ENCODE assay signal across 24 mouse cellular contexts in genomic region chr11:88211824-88212582, GRCm38 (mm10). TPM values are rescaled to one million over a fixed set of nuclear protein-coding genes. Genes with fewer than 3 reads are reported as not detected.
DNase-seq lines count a peak whose midpoint lies in the region; ATAC-seq and TF ChIP-seq lines count a peak whose summit lies in the region.
"Had no signal": no experiment of that assay in that cellular context is flagged by ENCODE, and none has a peak within 500 bp of the region (broad histone marks: within the 10 kb centered on the region; RNA-seq: fewer than 3 reads in every experiment).

No protein-coding gene starts in this region.

- H3K9ac ChIP-seq in forebrain, postnatal 0 days, result no peak overlapping the region
- no peak overlapping the region for H3K9ac ChIP-seq in forebrain, embryonic 11.5 days (ENCODE audit: low read length)
- no peak overlapping the region for H3K9ac ChIP-seq in hindbrain, embryonic 15.5 days
- no peak overlapping the region for H3K9ac ChIP-seq in hindbrain, embryonic 11.5 days (ENCODE audit: low read depth, low read length)
- H3K9ac ChIP-seq in liver, postnatal 0 days (replicated peaks), result no peak overlapping the region
- no peak overlapping the region for H3K9ac ChIP-seq in MEL (ENCODE audit: control insufficient read depth, low read depth, low read length, poor library complexity, severe bottlenecking)
- H3K9ac ChIP-seq: forebrain, embryonic 12.5 days; hindbrain, embryonic 13.5 days; midbrain, embryonic 12.5 days; neural tube, embryonic 13.5 days had no signal

- no peak for TF ChIP-seq EP300 in liver, postnatal 0 days (IDR thresholded peaks at IDR 0.05; ENCODE audit: low read depth)
- TF ChIP-seq EP300 in MEL (IDR thresholded peaks at IDR 0.05; ENCODE audit: low read depth in 1 of 2, low read length in 2 of 2), result no peak

- TF ChIP-seq POLR2A in MEL (IDR thresholded peaks at IDR 0.05; ENCODE audit: control insufficient read depth in 1 of 2, insufficient read depth in 1 of 2, low read depth in 1 of 2, low read length in 2 of 2, poor library complexity in 1 of 2), result peak in 1 of 2 experiments; percentile 31; a peak in 1 of 4 replicates

- DNase-seq in forebrain, postnatal 0 days, result no peak
- DNase-seq in forebrain, embryonic 11.5 days (ENCODE audit: low spot score), result no peak
- DNase-seq in hindbrain, embryonic 11.5 days (ENCODE audit: low spot score), result no peak
- no peak for DNase-seq in liver, postnatal 0 days
- DNase-seq in liver, result no peak
- DNase-seq in MEL (ENCODE audit: low read depth, low spot score), result no peak
- DNase-seq: adrenal gland, postnatal 36 days; cerebellum, adult 18-20 months; cerebellum, postnatal 14 days; gastrocnemius, postnatal 10 days; heart, postnatal 10 days; kidney, adult 8-10 months; kidney, postnatal 14 days; layer of hippocampus, adult 9-11 months; lung, adult 2 months; lung, postnatal 36 days; thymus, postnatal 4 days had no signal

- H3K27me3 ChIP-seq in forebrain, postnatal 0 days (ENCODE audit: insufficient read depth, low read length), result no peaks in the 10 kb centered on the region
- H3K27me3 ChIP-seq in forebrain, embryonic 11.5 days (ENCODE audit: control insufficient read depth, insufficient read depth, low read length), result no peaks in the 10 kb centered on the region
- H3K27me3 ChIP-seq in hindbrain, embryonic 15.5 days, result no peaks in the 10 kb centered on the region
- no peaks in the 10 kb centered on the region for H3K27me3 ChIP-seq in hindbrain, embryonic 11.5 days (ENCODE audit: control insufficient read depth, insufficient read depth, low read length)
- H3K27me3 ChIP-seq in liver, postnatal 0 days (ENCODE audit: insufficient read depth, low read length), result no peaks in the 10 kb centered on the region; the same call in 1 of the 2 replicates
- H3K27me3 ChIP-seq in MEL (ENCODE audit: control insufficient read depth in 1 of 2, insufficient read depth in 2 of 2, low read length in 2 of 2), result peaks cover 0 to 2% of the 10 kb centered on the region in 2 experiments; a peak in 1 of 4 replicates
- H3K27me3 ChIP-seq: hindbrain, embryonic 13.5 days; midbrain, embryonic 12.5 days; neural tube, embryonic 13.5 days had no signal

- 0 out of 2 replicates have a peak, but pooled peaks have one; percentile 17 for TF ChIP-seq CTCF in forebrain, postnatal 0 days (IDR thresholded peaks at IDR 0.05; ENCODE audit: low read depth)
- TF ChIP-seq CTCF in liver, postnatal 0 days (IDR thresholded peaks at IDR 0.05; ENCODE audit: low read depth), result 0 out of 2 replicates have a peak, but pooled peaks have one; percentile 4
- no peak for TF ChIP-seq CTCF in MEL (IDR thresholded peaks at IDR 0.05 in 2 of 3, conservative IDR thresholded peaks at IDR 0.05 in 1 of 3; ENCODE audit: control insufficient read depth in 1 of 3, insufficient read depth in 1 of 3, low read depth in 2 of 3, low read length in 3 of 3, poor library complexity in 1 of 3, severe bottlenecking in 1 of 3)

- H3K27ac ChIP-seq in forebrain, postnatal 0 days (ENCODE audit: low read depth, low read length), result no peak overlapping the region
- no peak overlapping the region for H3K27ac ChIP-seq in forebrain, embryonic 11.5 days (ENCODE audit: low read depth, low read length)
- no peak overlapping the region for H3K27ac ChIP-seq in hindbrain, embryonic 15.5 days (replicated peaks)
- H3K27ac ChIP-seq in hindbrain, embryonic 11.5 days (ENCODE audit: low read depth, low read length), result no peak overlapping the region
- no peak overlapping the region for H3K27ac ChIP-seq in liver, postnatal 0 days (ENCODE audit: low read depth)
- no peak overlapping the region for H3K27ac ChIP-seq in MEL (ENCODE audit: control insufficient read depth, low read depth, low read length)
- H3K27ac ChIP-seq: forebrain, embryonic 12.5 days; hindbrain, embryonic 13.5 days; midbrain, embryonic 12.5 days; neural tube, embryonic 13.5 days had no signal

- H3K4me1 ChIP-seq in forebrain, postnatal 0 days (ENCODE audit: insufficient read depth), result no peaks in the 10 kb centered on the region
- H3K4me1 ChIP-seq in forebrain, embryonic 11.5 days (replicated peaks; ENCODE audit: control insufficient read depth, insufficient read depth, low read length), result peaks cover 7% of the 10 kb centered on the region
- peaks cover 24% of the 10 kb centered on the region for H3K4me1 ChIP-seq in hindbrain, embryonic 15.5 days (replicated peaks)
- H3K4me1 ChIP-seq in hindbrain, embryonic 11.5 days (replicated peaks; ENCODE audit: control insufficient read depth, insufficient read depth, low read length), result no peaks in the 10 kb centered on the region
- H3K4me1 ChIP-seq in liver, postnatal 0 days (ENCODE audit: insufficient read depth), result no peaks in the 10 kb centered on the region
- H3K4me1 ChIP-seq in MEL (ENCODE audit: control insufficient read depth in 1 of 2, insufficient read depth in 2 of 2, low read length in 2 of 2), result no peaks in the 10 kb centered on the region

- peaks cover 35% of the 10 kb centered on the region for H3K36me3 ChIP-seq in forebrain, postnatal 0 days (ENCODE audit: insufficient read depth)
- peaks cover 2% of the 10 kb centered on the region; the same call in 1 of the 2 replicates for H3K36me3 ChIP-seq in forebrain, embryonic 11.5 days (ENCODE audit: control insufficient read depth, insufficient read depth, low read length)
- peaks cover 24% of the 10 kb centered on the region for H3K36me3 ChIP-seq in hindbrain, embryonic 15.5 days
- peaks cover 3% of the 10 kb centered on the region; the same call in 1 of the 2 replicates for H3K36me3 ChIP-seq in hindbrain, embryonic 11.5 days (ENCODE audit: control insufficient read depth, insufficient read depth, low read length)
- H3K36me3 ChIP-seq in liver, postnatal 0 days (replicated peaks; ENCODE audit: insufficient read depth, low read length), result peaks cover 32% of the 10 kb centered on the region
- peaks cover 4 to 6% of the 10 kb centered on the region in 2 experiments for H3K36me3 ChIP-seq in MEL (ENCODE audit: control insufficient read depth in 1 of 2, insufficient read depth in 2 of 2, low read length in 2 of 2)

- no peak for ATAC-seq in forebrain, postnatal 0 days
- no peak for ATAC-seq in forebrain, embryonic 11.5 days (replicated peaks; ENCODE audit: low FRiP score)
- 0 out of 2 replicates have a peak, but pooled peaks have one; percentile 2 for ATAC-seq in hindbrain, embryonic 15.5 days (ENCODE audit: low FRiP score, low read depth)
- no peak for ATAC-seq in hindbrain, embryonic 11.5 days (ENCODE audit: low FRiP score)
- ATAC-seq in liver, postnatal 0 days, result no peak

- 88% methylated on average over 5 of the region's 5 CpGs for WGBS in forebrain, postnatal 0 days
- WGBS in forebrain, embryonic 11.5 days, result 85% methylated on average over 5 of the region's 5 CpGs
- 86% methylated on average over 5 of the region's 5 CpGs for WGBS in hindbrain, embryonic 15.5 days
- WGBS in hindbrain, embryonic 11.5 days, result 91% methylated on average over 5 of the region's 5 CpGs
- WGBS in liver, postnatal 0 days (ENCODE audit: insufficient replicate concordance), result 72% methylated on average over 5 of the region's 5 CpGs

- no peak overlapping the region for H3K4me3 ChIP-seq in forebrain, postnatal 0 days (ENCODE audit: low read depth, low read length)
- no peak overlapping the region for H3K4me3 ChIP-seq in forebrain, embryonic 11.5 days (ENCODE audit: low read depth, low read length)
- H3K4me3 ChIP-seq in hindbrain, embryonic 15.5 days, result no peak overlapping the region
- H3K4me3 ChIP-seq in hindbrain, embryonic 11.5 days (ENCODE audit: low read depth, low read length), result no peak overlapping the region
- H3K4me3 ChIP-seq in liver, postnatal 0 days (ENCODE audit: low read depth, low read length), result no peak overlapping the region
- no peak overlapping the region for H3K4me3 ChIP-seq in MEL (ENCODE audit: control insufficient read depth in 1 of 2, insufficient read depth in 1 of 2, low read depth in 2 of 2, low read length in 2 of 2)
- H3K4me3 ChIP-seq: erythroblast, embryonic 14.5 days; forebrain, embryonic 12.5 days; hindbrain, embryonic 13.5 days; midbrain, embryonic 12.5 days; neural tube, embryonic 13.5 days had no signal

- peaks cover 5% of the 10 kb centered on the region for H3K79me2 ChIP-seq in MEL (ENCODE audit: control insufficient read depth, insufficient read depth, low read length, poor library complexity)

- no peak for TF ChIP-seq RAD21 in MEL (IDR thresholded peaks at IDR 0.05; ENCODE audit: low read depth, low read length)

- H3K4me2 ChIP-seq in forebrain, postnatal 0 days (ENCODE audit: low read depth), result no peak overlapping the region
- H3K4me2 ChIP-seq in forebrain, embryonic 11.5 days (ENCODE audit: low read depth, low read length, severe bottlenecking), result no peak overlapping the region
- no peak overlapping the region for H3K4me2 ChIP-seq in hindbrain, embryonic 15.5 days
- no peak overlapping the region for H3K4me2 ChIP-seq in hindbrain, embryonic 11.5 days (replicated peaks; ENCODE audit: low read depth, low read length)
- no peak overlapping the region for H3K4me2 ChIP-seq in liver, postnatal 0 days (ENCODE audit: low read depth, low read length)
- H3K4me2 ChIP-seq: forebrain, embryonic 12.5 days; heart, embryonic 11.5 days; hindbrain, embryonic 13.5 days; midbrain, embryonic 12.5 days; neural tube, embryonic 13.5 days had no signal

- H3K9me3 ChIP-seq in forebrain, postnatal 0 days (ENCODE audit: low read length), result no peaks in the 10 kb centered on the region
- no peaks in the 10 kb centered on the region for H3K9me3 ChIP-seq in forebrain, embryonic 11.5 days (ENCODE audit: control insufficient read depth, low read length)
- H3K9me3 ChIP-seq in hindbrain, embryonic 15.5 days, result no peaks in the 10 kb centered on the region
- no peaks in the 10 kb centered on the region for H3K9me3 ChIP-seq in hindbrain, embryonic 11.5 days (ENCODE audit: control insufficient read depth, low read length)
- no peaks in the 10 kb centered on the region for H3K9me3 ChIP-seq in liver, postnatal 0 days (ENCODE audit: low read length)
- no peaks in the 10 kb centered on the region for H3K9me3 ChIP-seq in MEL (replicated peaks; ENCODE audit: insufficient read depth, low read length)
- H3K9me3 ChIP-seq: forebrain, embryonic 12.5 days; hindbrain, embryonic 13.5 days; midbrain, embryonic 12.5 days; neural tube, embryonic 13.5 days had no signal

TF ChIP-seq in MEL, 35 proteins besides CTCF, POLR2A, EP300 and RAD21 (continues in another document):
- no peak for TF ChIP-seq USF2 (IDR thresholded peaks at IDR 0.05; ENCODE audit: borderline replicate concordance in 1 of 2, insufficient read depth in 1 of 2, low read depth in 1 of 2, low read length in 2 of 2)

RNA-seq across cellular contexts. Expression of gene Mrps23, which starts 7.8 kb away (rescaled TPM):
- total RNA-seq in forebrain, postnatal 0 days (2014; rRNA removed), result 39.0 and 57.5 TPM in 2 replicates
- 70.7 and 71.5 TPM in 2 replicates for polyA plus RNA-seq in forebrain, postnatal 0 days (2015; fragmentation: Nextera tagmentation; extraction: Ambion mirVana)
- 70.8 and 71.7 TPM in 2 replicates for polyA plus RNA-seq in forebrain, embryonic 11.5 days (2014; fragmentation: Nextera tagmentation; extraction: Ambion mirVana)
- polyA plus RNA-seq in hindbrain, embryonic 15.5 days (2015; fragmentation: Nextera tagmentation; extraction: Ambion mirVana), result 60.3 and 61.7 TPM in 2 replicates
- polyA plus RNA-seq in hindbrain, embryonic 11.5 days (2014; fragmentation: Nextera tagmentation; extraction: Ambion mirVana), result 83.2 and 84.5 TPM in 2 replicates
- polyA plus RNA-seq in liver, postnatal 0 days (2015; fragmentation: Nextera tagmentation; extraction: Ambion mirVana), result 28.7 and 29.3 TPM in 2 replicates
- total RNA-seq in MEL (2012; rRNA removed), result 362 and 381 TPM in 2 replicates
- polyA plus RNA-seq in MEL (2012; ENCODE audit: insufficient read depth in 1 of 2, insufficient read length in 2 of 2, low read depth in 1 of 2, low replicate concordance in 2 of 2, missing spikeins in 1 of 2), result 100 to 1,000 TPM in 1 of 2 experiments, not detected in 1; 190 TPM

Comparison
In these comparisons a context has a peak if more than half of its experiments do, and no peak if none do; other contexts are left out.
1. CTCF ChIP-seq: peak in forebrain, postnatal 0 days (single experiment) and liver, postnatal 0 days (single experiment); none in MEL (0 of 3).